Mouse (Mus musculus) liver, postnatal 0 days (tissue): ENCODE measurements around the gene Gm8332. TPM values are rescaled to one million over a fixed set of nuclear protein-coding genes. Genes with fewer than 3 reads are reported as not detected.
"Not testable (repeated sequence)": the region's sequence is repeated elsewhere in the genome, so short reads cannot be mapped to it uniquely, and the experiment has no call there.

Experiments used
- ATAC-seq: fragments of 200-750 bp; cut with Nextera tagmentation; 2 replicates; pipeline ENCODE4 v1.8.0; 2017; ENCODE audit warnings: mild to moderate bottlenecking, moderate library complexity
- DNase-seq: peaks from one replicate; pipeline ENCODE4 v3.0.0-alpha.2; 2016
- H3K27ac ChIP-seq: fragments of 300-500 bp; sonication (generic); 2 replicates; pipeline ENCODE4 v1.5.1; 2014; ENCODE audit warnings: antibody characterized with exemption, moderate library complexity, mild to moderate bottlenecking, low read depth
- H3K27me3 ChIP-seq: fragments of 300-500 bp; sonication (generic); 2 replicates; pipeline ENCODE4 v1.6.1; 2014; ENCODE audit warnings: low read length, control low read depth, mixed read lengths; ENCODE audit not compliant: insufficient read depth
- H3K36me3 ChIP-seq: fragments of 300-500 bp; sonication (generic); replicated peaks from 2 replicates; pipeline ENCODE4 v1.6.1; 2014; ENCODE audit warnings: mild to moderate bottlenecking, control low read depth, low read length, moderate library complexity, mixed read lengths; ENCODE audit not compliant: insufficient read depth
- H3K4me1 ChIP-seq: fragments of 300-500 bp; sonication (generic); 2 replicates; pipeline ENCODE4 v1.6.1; 2014; ENCODE audit warnings: antibody characterized with exemption, mild to moderate bottlenecking, control low read depth; ENCODE audit not compliant: insufficient read depth
- H3K4me2 ChIP-seq: fragments of 300-500 bp; sonication (generic); 2 replicates; pipeline ENCODE4 v1.6.1; 2014; ENCODE audit warnings: low read depth, mild to moderate bottlenecking, low read length, moderate library complexity, mixed read lengths
- H3K4me3 ChIP-seq: fragments of 300-500 bp; sonication (generic); 2 replicates; pipeline ENCODE4 v1.5.1; 2014; ENCODE audit warnings: low read depth, low read length
- H3K9ac ChIP-seq: fragments of 300-500 bp; sonication (generic); replicated peaks from 2 replicates; pipeline ENCODE4 v1.6.1; 2014; ENCODE audit warnings: mild to moderate bottlenecking, moderate library complexity
- H3K9me3 ChIP-seq: fragments of 300-500 bp; sonication (generic); 2 replicates; pipeline ENCODE4 v1.6.1; 2016; ENCODE audit warnings: mild to moderate bottlenecking, control low read depth, low read length, mixed read lengths
- CTCF ChIP-seq: sonication (generic); IDR thresholded peaks from 2 replicates; pipeline ENCODE4 v1.5.1; 2016; ENCODE audit warnings: antibody characterized with exemption, low read depth
- EP300 ChIP-seq: IDR thresholded peaks from 2 replicates; pipeline ENCODE4 v1.6.1; 2016; ENCODE audit warnings: antibody characterized with exemption, low read depth, mild to moderate bottlenecking
- WGBS: fragments of 180-500 bp; shearing (Covaris S2); extraction: QIAGEN DNeasy Blood & Tissue Kit; methylation state at CpG from one replicate; pipeline ENCODE4 v1.1.7; 2014; ENCODE audit not compliant: insufficient replicate concordance; 5-methylcytosine and 5-hydroxymethylcytosine counted together
- polyA plus RNA-seq: library from polyadenylated mRNA; unstranded; fragments of >200 nt; fragmentation: Nextera tagmentation; extraction: Ambion mirVana; gene quantifications from 2 replicates; pipeline ENCODE4 v1.2.1, GENCODE M21; 2015

Gm8332 gene
- polyA plus RNA-seq = not detected in 2 replicates

GRCm38 (mm10) chr12:88250000-88250399, at the start of gene Gm8332:
Gene Gm8332, minus strand, starts transcription at chr12:88250100.
- H3K9me3 ChIP-seq, H3K36me3 ChIP-seq, H3K4me1 ChIP-seq, H3K27me3 ChIP-seq, H3K4me2 ChIP-seq, H3K27ac ChIP-seq, H3K4me3 ChIP-seq, ATAC-seq, DNase-seq, H3K9ac ChIP-seq: not testable (repeated sequence)
- 71% methylated on average over 1 of the region's 2 CpGs for WGBS

- not testable (repeated sequence) for H3K27ac ChIP-seq, H3K9me3 ChIP-seq, DNase-seq, H3K4me1 ChIP-seq, H3K4me2 ChIP-seq, H3K27me3 ChIP-seq, H3K9ac ChIP-seq, ATAC-seq, H3K4me3 ChIP-seq, H3K36me3 ChIP-seq
- 43% methylated on average over 2 of the region's 2 CpGs for WGBS
Measured at GRCm38 (mm10) chr12:88297171-88297570, 47.3 kb upstream of the Gm8332 start.

- not testable (repeated sequence) for H3K4me1 ChIP-seq, H3K27me3 ChIP-seq, DNase-seq, H3K9ac ChIP-seq, H3K9me3 ChIP-seq, H3K36me3 ChIP-seq, ATAC-seq, H3K4me3 ChIP-seq, H3K4me2 ChIP-seq, H3K27ac ChIP-seq
- WGBS = 50% methylated on average over 4 of the region's 4 CpGs
Measured at GRCm38 (mm10) chr12:88293082-88293481, 43.2 kb upstream of the Gm8332 start.

GRCm38 (mm10) chr12:88285224-88285623, 35.3 kb upstream of the Gm8332 start:
- not testable (repeated sequence) for DNase-seq, H3K9me3 ChIP-seq, H3K27me3 ChIP-seq, H3K4me3 ChIP-seq, ATAC-seq, H3K4me2 ChIP-seq, H3K4me1 ChIP-seq, H3K27ac ChIP-seq, H3K9ac ChIP-seq, H3K36me3 ChIP-seq
- WGBS = 78% methylated on average over 3 of the region's 5 CpGs

- not testable (repeated sequence) for H3K4me1 ChIP-seq, H3K9ac ChIP-seq, H3K9me3 ChIP-seq, H3K27me3 ChIP-seq, ATAC-seq, DNase-seq, H3K36me3 ChIP-seq, H3K4me2 ChIP-seq, H3K4me3 ChIP-seq, H3K27ac ChIP-seq
- 65% methylated on average over 5 of the region's 5 CpGs for WGBS
Measured at GRCm38 (mm10) chr12:88274400-88274799, 24.5 kb upstream of the Gm8332 start, which contains the start of gene Gm5662. Gene Gm5662, minus strand, starts transcription at chr12:88274500.

GRCm38 (mm10) chr12:88257241-88257640, 7.3 kb upstream of the Gm8332 start:
- no peak overlapping the region for H3K4me2 ChIP-seq
- H3K9me3 ChIP-seq = no peaks in the 10 kb centered on the region
- DNase-seq (no peak), ATAC-seq (no peak)
- H3K36me3 ChIP-seq = no peaks in the 10 kb centered on the region
- WGBS = 38% methylated on average over 1 of the region's 1 CpGs
- no peak overlapping the region for H3K9ac ChIP-seq
- TF ChIP-seq EP300 (no peak), CTCF (no peak)
- H3K4me3 ChIP-seq = no peak overlapping the region
- H3K27me3 ChIP-seq = no peaks in the 10 kb centered on the region
- H3K4me1 ChIP-seq = no peaks in the 10 kb centered on the region
- no peak overlapping the region for H3K27ac ChIP-seq

- not testable (repeated sequence) for H3K27me3 ChIP-seq, H3K4me1 ChIP-seq, H3K4me3 ChIP-seq, H3K27ac ChIP-seq, H3K9me3 ChIP-seq, H3K4me2 ChIP-seq, H3K9ac ChIP-seq, H3K36me3 ChIP-seq, DNase-seq, ATAC-seq
- WGBS = 46% methylated on average over 2 of the region's 2 CpGs
Measured at GRCm38 (mm10) chr12:88255917-88256316, 6.0 kb upstream of the Gm8332 start.

- not testable (repeated sequence) for H3K4me3 ChIP-seq, H3K9me3 ChIP-seq, ATAC-seq, H3K4me1 ChIP-seq, H3K36me3 ChIP-seq, H3K4me2 ChIP-seq, H3K27ac ChIP-seq, H3K9ac ChIP-seq, DNase-seq, H3K27me3 ChIP-seq
Measured at GRCm38 (mm10) chr12:88245786-88246185, 4.1 kb downstream of the Gm8332 start.

- H3K9ac ChIP-seq, DNase-seq, H3K27ac ChIP-seq, H3K9me3 ChIP-seq, H3K4me1 ChIP-seq, H3K4me2 ChIP-seq, H3K36me3 ChIP-seq, H3K4me3 ChIP-seq, H3K27me3 ChIP-seq, ATAC-seq: not testable (repeated sequence)
- WGBS = 32% methylated on average over 1 of the region's 1 CpGs
Measured at GRCm38 (mm10) chr12:88242940-88243339, 7.0 kb downstream of the Gm8332 start.
